Mouse (Mus musculus) left cerebral cortex, adult 11 months (tissue): ENCODE data around the gene Sfxn3.

Experiments used
- DNase-seq: peaks from one replicate; pipeline ENCODE4 v3.0.0; 2022; ENCODE audit warnings: low spot score

Gene Sfxn3

DNA sequence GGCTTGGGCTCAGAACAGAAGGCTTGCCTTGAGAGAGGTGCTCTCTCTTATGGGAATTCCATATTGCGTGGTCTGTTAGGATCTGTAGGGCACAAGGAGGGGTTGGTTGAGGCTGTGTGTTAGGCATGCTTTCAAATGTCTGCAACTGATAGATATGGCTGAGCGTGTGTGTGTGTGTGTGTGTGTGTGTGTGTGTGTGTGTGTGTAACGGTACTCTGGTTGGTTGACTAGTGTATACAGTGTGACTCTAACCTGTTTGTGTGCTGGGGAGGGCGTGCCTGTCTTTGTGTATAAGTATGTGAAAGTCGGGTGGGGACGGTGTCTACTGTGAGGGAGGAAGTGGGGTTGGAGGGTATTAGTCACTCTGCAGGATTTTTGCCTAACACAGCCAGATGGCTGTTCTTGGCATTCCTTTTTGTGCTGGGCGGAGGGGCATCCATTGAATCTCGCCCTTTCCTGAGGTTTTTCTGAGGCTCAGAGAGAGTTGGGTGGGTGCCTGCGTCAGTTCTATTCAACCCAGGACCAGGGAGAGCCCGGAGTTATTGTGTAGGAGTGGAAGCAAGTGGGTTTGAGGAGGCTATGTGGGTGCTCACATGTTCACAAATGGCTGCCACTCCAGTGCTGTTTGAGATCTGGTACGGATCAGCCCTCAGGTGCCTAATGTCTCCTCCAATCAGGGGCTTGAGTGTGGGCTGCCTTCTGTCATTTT lies 786 bp downstream of the Sfxn3 start:
- peak; percentile 82 for DNase-seq

DNA sequence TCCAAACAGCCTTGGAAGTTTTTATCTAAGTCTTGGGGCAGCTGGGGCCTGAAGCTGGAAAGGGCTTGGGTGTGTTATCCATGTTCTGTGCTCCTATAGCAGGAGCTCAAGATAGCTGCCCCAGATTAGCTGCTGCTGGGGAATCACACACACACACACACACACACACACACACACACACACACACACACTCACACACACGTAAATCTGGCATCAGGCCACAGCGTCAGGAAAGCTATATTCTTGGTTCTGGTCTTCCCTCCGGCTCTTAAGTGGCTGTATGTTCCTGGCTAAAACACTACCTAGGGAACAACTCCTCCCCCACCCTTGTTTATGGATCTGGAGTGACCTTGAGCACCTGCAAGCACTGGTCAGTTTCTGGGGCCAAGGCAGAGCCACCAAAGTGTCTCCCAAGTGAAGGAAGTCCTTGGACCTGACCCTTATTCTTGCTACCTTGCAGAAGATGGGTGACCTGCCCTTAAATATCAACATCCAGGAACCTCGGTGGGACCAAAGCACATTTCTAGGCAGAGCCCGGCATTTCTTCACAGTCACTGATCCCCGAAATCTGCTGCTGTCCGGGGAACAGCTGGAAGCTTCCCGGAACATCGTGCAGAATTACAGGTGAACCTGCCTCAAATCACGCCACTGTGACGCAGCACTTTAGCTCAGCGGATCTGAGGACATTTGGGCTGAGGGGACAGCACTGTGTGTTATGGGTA lies 1.5 kb downstream of the Sfxn3 start:
- DNase-seq, result no peak

DNA sequence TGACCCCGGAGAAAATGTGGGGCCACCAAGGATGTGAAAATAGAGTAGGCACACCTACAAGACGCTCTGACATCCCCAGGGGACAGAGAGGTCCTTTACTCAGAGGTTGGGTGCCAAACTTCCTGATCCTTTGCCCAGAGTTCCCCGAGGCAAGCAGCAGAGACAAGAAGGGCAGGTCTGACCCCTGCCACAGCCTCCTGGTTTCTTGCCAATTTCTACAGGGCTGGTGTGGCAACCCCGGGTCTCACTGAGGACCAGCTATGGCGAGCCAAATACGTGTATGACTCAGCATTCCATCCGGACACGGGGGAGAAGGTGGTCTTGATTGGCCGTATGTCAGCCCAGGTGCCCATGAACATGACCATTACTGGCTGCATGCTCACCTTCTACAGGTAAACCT lies 2.2 kb downstream of the Sfxn3 start:
- DNase-seq, result no peak

DNA sequence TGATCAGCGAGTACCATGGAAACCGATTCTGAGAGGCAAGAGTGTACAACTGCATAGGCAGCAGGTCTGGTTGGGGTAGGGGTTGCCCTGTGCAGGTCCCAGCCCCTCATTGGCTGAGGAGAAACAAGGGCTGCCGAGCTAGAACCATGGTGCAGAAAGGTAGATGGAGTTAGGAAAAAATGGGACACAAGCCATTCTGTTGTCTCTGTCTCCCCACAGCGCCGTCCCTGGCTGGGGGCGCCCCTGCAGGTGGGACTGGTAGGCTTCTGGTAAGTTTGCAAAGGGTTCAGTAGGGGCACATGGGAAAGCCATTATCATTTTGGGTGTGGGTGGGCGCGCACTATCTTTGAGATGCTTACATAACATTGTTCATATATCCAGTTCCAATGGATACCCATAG lies 6.1 kb downstream of the Sfxn3 start:
- DNase-seq, result no peak

DNA sequence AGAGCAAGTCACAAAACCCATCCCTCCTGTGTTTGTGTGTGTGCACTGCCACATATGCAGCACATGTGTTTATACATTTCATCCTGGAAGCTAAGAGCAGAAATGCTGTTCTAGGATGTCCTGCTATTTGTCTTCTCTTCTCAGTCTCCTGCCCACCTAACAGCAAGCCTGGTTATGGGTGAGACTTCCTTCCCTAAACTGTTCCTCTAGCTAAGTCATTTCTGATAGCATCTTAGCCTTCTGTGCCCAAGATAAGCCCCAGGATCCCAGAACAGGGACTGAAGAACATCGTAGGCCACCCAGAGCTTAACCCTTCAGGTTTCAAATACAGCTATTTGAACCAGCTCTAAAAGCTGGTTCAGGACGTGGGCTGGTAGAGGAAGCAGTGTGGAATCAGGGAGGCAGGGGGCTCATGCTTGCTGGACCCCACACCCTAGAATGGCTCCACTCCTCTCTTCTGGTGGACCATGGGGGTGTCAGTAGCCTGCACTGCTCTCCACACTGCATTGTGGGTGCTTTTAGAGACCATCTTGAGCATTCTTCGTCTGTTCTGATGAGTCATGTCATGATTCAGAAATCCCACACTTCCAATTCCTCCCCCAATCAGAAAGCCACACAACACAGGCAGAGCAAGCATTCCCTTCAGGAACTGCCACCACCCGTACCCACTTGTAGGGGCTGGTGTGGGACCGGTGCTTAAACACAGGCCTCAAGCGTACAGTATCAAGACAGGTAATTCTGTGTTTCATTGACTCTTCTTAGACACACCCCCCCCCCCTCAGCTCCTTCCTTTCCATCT lies 7.8 kb downstream of the Sfxn3 start:
- DNase-seq, result no peak

GRCm38 (mm10) chr19:45056364-45056763 lies 9.1 kb downstream of the Sfxn3 start:
- no peak for DNase-seq

DNA sequence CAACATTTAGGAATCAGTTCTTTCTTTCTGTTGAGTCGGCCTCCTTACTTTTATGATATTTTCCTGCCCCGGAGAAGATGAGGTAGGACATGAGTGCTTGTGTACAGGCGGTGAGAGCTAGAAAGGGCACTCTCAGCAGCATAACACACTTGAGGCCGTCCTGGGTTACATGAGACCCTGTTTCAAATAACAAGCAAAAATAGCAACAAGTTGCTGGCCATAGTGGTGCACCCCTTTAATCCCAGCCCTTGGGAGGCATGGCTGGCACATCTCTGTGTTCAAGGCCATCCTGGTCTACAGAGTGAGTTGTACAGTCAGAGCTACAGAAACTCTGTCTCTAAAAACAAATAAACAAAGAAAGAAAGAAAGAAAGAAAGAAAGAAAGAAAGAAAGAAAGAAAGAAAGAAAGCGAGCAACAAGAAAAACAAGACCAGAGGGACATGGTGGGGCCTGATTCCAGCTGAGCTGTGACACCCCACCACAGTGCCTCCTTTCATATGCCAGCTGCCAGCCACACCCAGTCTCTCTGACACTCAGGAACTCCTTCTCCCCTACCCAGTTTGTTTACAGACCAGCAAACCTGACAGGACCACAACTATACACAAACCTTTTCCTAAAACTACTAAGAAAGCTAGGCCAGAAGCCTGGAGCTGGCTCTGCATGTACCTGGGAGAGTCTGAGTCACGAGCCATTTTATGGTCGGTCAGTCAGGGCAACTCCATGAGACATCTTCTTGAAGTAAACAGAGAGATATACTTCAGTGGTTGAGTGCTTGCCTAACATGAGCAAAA lies 9.8 kb downstream of the Sfxn3 start:
- DNase-seq, result no peak

DNA sequence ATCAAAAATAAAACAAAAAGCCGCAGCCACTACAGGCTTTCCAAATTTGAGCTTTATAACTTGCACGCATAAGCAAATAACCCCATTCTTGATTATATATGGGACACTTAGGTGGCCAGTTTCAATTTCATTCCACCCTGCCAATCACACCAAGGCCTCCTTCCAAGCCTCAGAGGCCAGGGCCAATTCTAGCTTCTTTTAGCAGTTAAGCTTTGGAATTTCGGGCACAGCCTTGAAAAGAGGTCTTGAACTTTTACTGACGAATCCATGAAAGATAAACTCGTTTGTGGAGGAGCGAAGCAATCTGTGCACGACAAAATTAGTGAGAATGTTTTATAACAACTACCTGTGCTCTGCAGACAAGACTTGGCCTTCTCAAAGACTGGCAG lies 10.4 kb downstream of the Sfxn3 start:
- DNase-seq, result no peak

GRCm38 (mm10) chr19:45058113-45058839 lies 11.0 kb downstream of the Sfxn3 start:
- peak; percentile 89 for DNase-seq

DNA sequence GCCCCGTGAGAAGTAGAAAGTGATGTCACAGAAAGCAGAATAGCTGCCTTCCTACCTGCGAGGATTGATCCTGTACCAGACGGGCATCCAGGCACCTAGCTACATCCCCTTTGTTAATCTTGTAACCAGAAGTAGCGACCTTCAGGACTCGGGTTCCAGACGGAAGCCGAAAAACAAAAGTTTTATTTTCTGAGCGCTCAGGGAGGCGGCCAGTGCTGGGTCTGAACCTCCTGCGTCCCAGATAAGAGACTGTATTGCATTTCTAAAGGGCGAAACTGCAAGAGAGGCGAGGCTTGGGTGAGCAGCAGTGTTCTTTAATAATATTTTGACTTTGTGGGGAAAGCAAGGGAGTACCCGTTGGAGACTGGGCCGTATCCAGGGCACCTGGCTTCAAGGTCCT lies 11.5 kb downstream of the Sfxn3 start:
- no peak for DNase-seq

GRCm38 (mm10) chr19:45063565-45064292 lies 16.4 kb downstream of the Sfxn3 start:
- DNase-seq, result no peak

DNA sequence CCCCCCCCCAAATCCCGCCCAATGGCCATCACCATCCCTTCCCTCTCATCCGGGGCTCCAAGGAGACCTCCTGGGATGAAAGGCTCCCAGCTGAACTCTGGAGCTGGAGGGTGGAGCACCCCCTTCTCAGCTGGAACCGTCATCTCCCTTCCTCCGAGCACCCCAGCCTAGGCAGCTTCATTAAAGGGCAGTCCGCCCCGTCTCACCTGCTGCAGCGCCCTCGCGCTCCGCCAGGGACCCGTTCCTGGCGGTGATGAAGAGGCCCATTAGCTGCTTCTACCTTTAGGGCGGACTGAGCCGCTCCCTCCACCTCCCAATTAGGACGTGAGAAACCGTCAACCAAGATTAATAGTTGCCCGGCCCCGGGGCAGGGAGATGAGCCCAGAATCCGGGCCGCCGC lies 17.9 kb downstream of the Sfxn3 start:
- no peak for DNase-seq

DNA sequence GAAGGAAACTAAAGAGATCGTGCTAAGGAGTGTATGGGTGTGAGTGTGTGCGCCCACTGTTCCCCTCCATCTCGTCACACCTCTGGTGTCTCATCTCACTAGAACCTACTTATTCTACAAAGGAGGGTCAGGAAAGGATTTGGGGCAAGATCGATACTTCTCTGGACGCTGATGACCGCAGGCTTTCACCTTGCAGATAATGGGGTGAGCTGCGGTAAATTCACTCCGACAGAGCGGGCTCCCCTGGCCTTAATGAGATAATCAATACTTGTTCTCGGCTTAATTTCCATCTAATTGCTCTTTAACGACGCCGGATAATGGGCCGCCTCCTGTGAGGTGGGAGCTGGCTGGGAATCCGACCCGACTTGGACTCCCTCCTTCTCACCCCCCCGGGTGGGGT lies 19.9 kb downstream of the Sfxn3 start:
- DNase-seq, result no peak

- DNase-seq, result no peak
Measured at GRCm38 (mm10) chr19:45067758-45068510, 20.6 kb downstream of the Sfxn3 start.

GRCm38 (mm10) chr19:45073871-45074542 lies 26.7 kb downstream of the Sfxn3 start:
- DNase-seq, result no peak

DNA sequence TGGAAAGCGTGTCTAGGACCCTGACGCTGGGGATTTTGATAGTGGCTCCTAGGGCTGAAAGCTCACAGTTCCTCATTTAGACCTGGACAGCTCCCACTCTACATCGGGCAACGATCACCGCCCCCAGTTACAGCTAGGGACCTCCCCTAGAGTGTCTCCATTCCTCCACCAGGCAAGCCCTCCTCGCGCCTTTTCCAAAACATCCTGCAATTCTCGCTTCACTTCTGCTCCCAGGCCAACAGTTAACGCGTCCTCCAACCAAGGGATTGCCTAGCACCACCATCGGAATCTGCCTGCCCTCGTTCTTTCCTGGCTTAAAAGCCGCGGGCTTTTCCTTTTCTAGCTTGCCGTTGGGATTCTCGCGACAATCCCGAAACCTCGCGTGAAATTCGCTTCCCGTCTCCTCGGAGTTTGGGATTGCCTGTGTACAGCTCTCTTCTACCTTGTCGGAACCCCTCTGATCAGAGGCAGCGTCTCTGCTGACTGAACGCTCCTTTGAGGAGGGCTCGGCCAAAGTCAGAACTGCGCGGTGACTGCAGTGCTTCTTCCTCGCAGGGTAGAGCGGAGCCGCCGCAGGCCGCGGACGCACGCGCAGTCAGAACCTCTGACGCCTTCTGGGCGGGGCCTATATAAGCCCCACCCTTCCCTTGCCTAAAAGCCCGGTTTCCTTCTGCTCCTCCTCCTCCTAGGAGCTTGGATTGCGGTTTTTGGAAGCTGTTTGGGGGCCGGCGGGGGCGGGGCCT lies 27.4 kb downstream of the Sfxn3 start, which contains the start of gene Kazald1:
Gene Kazald1, plus strand, starts transcription at position 662 of the 743 bp plus-strand sequence.
- peak; percentile 87 for DNase-seq

DNA sequence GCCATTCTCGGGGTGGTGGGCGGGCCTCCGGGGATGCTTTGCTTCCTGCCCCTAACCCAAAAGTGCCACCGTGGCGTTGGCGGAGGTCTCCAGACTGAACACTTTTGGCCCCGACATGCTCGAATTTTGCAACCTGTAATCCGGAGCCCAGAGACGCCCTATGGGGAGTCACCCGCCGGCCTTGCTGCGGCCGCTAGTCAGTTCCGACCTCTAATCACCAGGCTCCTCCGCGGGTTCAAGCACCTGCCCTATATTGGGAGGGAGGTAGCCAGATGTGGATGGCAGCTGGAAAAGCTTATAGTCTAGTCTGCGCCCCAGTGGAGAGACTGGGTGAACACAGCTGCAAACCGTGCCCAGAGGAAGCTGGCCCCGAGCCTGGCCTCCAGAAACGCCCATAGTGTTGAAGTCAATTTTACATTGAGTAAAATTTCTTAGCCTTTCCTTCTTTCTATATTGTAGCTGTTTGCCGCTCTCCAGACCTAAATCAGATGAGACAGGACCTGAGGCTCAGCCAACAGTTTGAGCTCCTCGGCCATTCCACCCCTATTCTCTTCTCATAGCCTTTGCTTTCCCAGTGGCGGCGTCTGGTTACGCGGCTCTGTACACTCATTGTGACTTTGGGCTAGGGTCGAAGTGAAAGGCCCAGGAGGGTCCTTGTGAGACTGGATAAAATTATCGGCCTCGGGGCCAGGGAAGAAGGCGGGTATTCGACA lies 28.2 kb downstream of the Sfxn3 start:
- DNase-seq, result no peak

DNA sequence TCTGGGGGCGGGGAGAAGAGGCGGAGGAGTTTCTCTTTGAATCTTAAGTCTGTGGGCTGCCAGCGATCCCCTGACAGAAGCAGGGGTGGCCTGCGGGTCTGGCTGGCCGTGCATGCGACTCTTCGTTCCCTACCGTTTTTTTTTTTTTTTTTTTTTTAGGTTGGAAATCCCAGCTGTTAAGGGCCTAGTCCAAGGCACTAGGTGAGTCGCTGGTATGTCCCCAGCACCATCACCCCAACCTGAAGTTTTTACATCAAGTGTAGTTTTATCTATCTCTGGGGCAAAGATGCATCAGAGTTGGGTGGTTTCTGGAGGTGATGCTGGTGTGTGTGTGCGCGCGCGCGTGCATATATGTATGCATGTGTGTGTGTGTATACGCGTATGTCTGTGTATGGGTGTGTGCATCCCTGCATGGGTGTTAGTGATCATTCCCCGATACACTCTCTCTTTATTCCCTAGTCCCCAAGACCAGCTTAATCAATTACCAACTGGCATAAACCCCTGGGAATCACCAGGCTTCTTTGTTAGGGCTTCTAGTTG lies 28.8 kb downstream of the Sfxn3 start:
- no peak for DNase-seq
